Mouse (Mus musculus) bone marrow, adult 2 months (tissue): Measurements from ENCODE around the gene Faf1.

Experiments
- CTCF ChIP-seq: fragments of 200-500 bp; IDR thresholded peaks from 2 replicates; pipeline ENCODE4 v1.5.1; 2011; ENCODE audit warnings: low read length, control low read depth; ENCODE audit not compliant: control insufficient read depth, insufficient read depth
- POLR2A ChIP-seq: fragments of 200-500 bp; IDR thresholded peaks from 2 replicates; pipeline ENCODE4 v1.6.1; 2011; ENCODE audit warnings: low read depth, mild to moderate bottlenecking, control low read depth, low read length, borderline replicate concordance; ENCODE audit not compliant: control insufficient read depth

- TF ChIP-seq POLR2A, result no peak
- no peak for TF ChIP-seq CTCF
These were observed 84.1 kb downstream of the Faf1 start for GRCm38 (mm10) chr4:109760501-109760900.
